Mouse (Mus musculus) midbrain, embryonic 13.5 days (tissue): ENCODE measurements around the gene Ppp1r12a. TPM values are rescaled to one million over a fixed set of nuclear protein-coding genes. Genes with fewer than 3 reads are reported as not detected.
A peak's percentile ranks its signal among the peaks of the same experiment; 100 is the strongest.

Experiments used
- ATAC-seq: fragments of 200-750 bp; cut with Nextera tagmentation; 2 replicates; pipeline ENCODE4 v1.8.0; 2017; ENCODE audit warnings: mild to moderate bottlenecking, moderate TSS enrichment, moderate library complexity
- H3K27ac ChIP-seq: fragments of 300-500 bp; sonication (generic); 2 replicates; pipeline ENCODE4 v1.5.1; 2015; ENCODE audit warnings: inconsistent platforms, mild to moderate bottlenecking, moderate library complexity
- H3K27me3 ChIP-seq: fragments of 300-500 bp; sonication (generic); 2 replicates; pipeline ENCODE4 v1.6.1; 2015; ENCODE audit warnings: mild to moderate bottlenecking, inconsistent platforms
- H3K36me3 ChIP-seq: fragments of 300-500 bp; sonication (generic); 2 replicates; pipeline ENCODE4 v1.6.1; 2015; ENCODE audit warnings: mild to moderate bottlenecking, inconsistent platforms
- H3K4me1 ChIP-seq: fragments of 300-500 bp; sonication (generic); replicated peaks from 2 replicates; pipeline ENCODE4 v1.6.1; 2015; ENCODE audit warnings: inconsistent platforms
- H3K4me2 ChIP-seq: fragments of 300-500 bp; sonication (generic); replicated peaks from 2 replicates; pipeline ENCODE4 v1.6.1; 2015; ENCODE audit warnings: moderate library complexity, mild to moderate bottlenecking, inconsistent platforms
- H3K4me3 ChIP-seq: fragments of 300-500 bp; sonication (generic); replicated peaks from 2 replicates; pipeline ENCODE4 v1.5.1; 2015; ENCODE audit warnings: mild to moderate bottlenecking, inconsistent platforms
- H3K9ac ChIP-seq: fragments of 300-500 bp; sonication (generic); replicated peaks from 2 replicates; pipeline ENCODE4 v1.6.1; 2015; ENCODE audit warnings: mild to moderate bottlenecking, inconsistent platforms
- H3K9me3 ChIP-seq: fragments of 300-500 bp; sonication (generic); 2 replicates; pipeline ENCODE4 v1.6.1; 2016; ENCODE audit warnings: mild to moderate bottlenecking, inconsistent platforms
- WGBS: fragments of 180-500 bp; shearing (Covaris S2); methylation state at CpG from one replicate; pipeline ENCODE4 v1.1.7; 2015; 5-methylcytosine and 5-hydroxymethylcytosine counted together
- polyA plus RNA-seq: library from polyadenylated mRNA; unstranded; fragments of >200 nt; fragmentation: Nextera tagmentation; extraction: Ambion mirVana; gene quantifications from 2 replicates; pipeline ENCODE4 v1.2.1, GENCODE M21; 2015

Gene Ppp1r12a
- polyA plus RNA-seq, 1 experiment from 2014 or later: 84.4 TPM

GRCm38 (mm10) chr10:108139788-108140187 lies 22.2 kb upstream of the Ppp1r12a start:
- WGBS: 79% methylated on average over 3 of the region's 3 CpGs
- no peak overlapping the region for H3K9ac ChIP-seq
- no peak overlapping the region for H3K4me3 ChIP-seq
- no peaks in the 10 kb centered on the region for H3K4me1 ChIP-seq
- no peaks in the 10 kb centered on the region for H3K9me3 ChIP-seq
- H3K27ac ChIP-seq: no peak overlapping the region
- H3K4me2 ChIP-seq: no peak overlapping the region
- H3K36me3 ChIP-seq: no peaks in the 10 kb centered on the region
- H3K27me3 ChIP-seq: no peaks in the 10 kb centered on the region
- ATAC-seq: no peak

- no peak for ATAC-seq
- H3K27ac ChIP-seq: no peak overlapping the region
- H3K27me3 ChIP-seq: no peaks in the 10 kb centered on the region
- no peaks in the 10 kb centered on the region for H3K9me3 ChIP-seq
- WGBS: 96% methylated on average over 3 of the region's 3 CpGs
- no peak overlapping the region for H3K4me2 ChIP-seq
- no peak overlapping the region for H3K9ac ChIP-seq
- H3K4me1 ChIP-seq: no peaks in the 10 kb centered on the region
- H3K4me3 ChIP-seq: no peak overlapping the region
- H3K36me3 ChIP-seq: no peaks in the 10 kb centered on the region
Observed at GRCm38 (mm10) chr10:108140742-108141141, 21.3 kb upstream of the Ppp1r12a start.

- H3K9me3 ChIP-seq: no peaks in the 10 kb centered on the region
- 86% methylated on average over 4 of the region's 4 CpGs for WGBS
- H3K27ac ChIP-seq: no peak overlapping the region
- ATAC-seq: no peak
- H3K4me3 ChIP-seq: no peak overlapping the region
- no peaks in the 10 kb centered on the region for H3K36me3 ChIP-seq
- H3K27me3 ChIP-seq: no peaks in the 10 kb centered on the region
- H3K9ac ChIP-seq: no peak overlapping the region
- H3K4me2 ChIP-seq: no peak overlapping the region
- H3K4me1 ChIP-seq: no peaks in the 10 kb centered on the region
Observed at GRCm38 (mm10) chr10:108143991-108144525, 17.9 kb upstream of the Ppp1r12a start.

GRCm38 (mm10) chr10:108145701-108146100 lies 16.3 kb upstream of the Ppp1r12a start:
- no peak overlapping the region for H3K4me2 ChIP-seq
- no peaks in the 10 kb centered on the region for H3K4me1 ChIP-seq
- no peaks in the 10 kb centered on the region for H3K27me3 ChIP-seq
- H3K9ac ChIP-seq: no peak overlapping the region
- no peak overlapping the region for H3K4me3 ChIP-seq
- no peak for ATAC-seq
- no peak overlapping the region for H3K27ac ChIP-seq
- no peaks in the 10 kb centered on the region for H3K36me3 ChIP-seq
- 81% methylated on average over 9 of the region's 9 CpGs for WGBS
- no peaks in the 10 kb centered on the region for H3K9me3 ChIP-seq

- no peaks in the 10 kb centered on the region for H3K27me3 ChIP-seq
- no peak overlapping the region for H3K4me2 ChIP-seq
- H3K9ac ChIP-seq: no peak overlapping the region
- H3K4me1 ChIP-seq: no peaks in the 10 kb centered on the region
- 86% methylated on average over 9 of the region's 9 CpGs for WGBS
- H3K36me3 ChIP-seq: no peaks in the 10 kb centered on the region
- H3K27ac ChIP-seq: no peak overlapping the region
- peaks cover 4% of the 10 kb centered on the region; the same call in 1 of the 2 replicates for H3K9me3 ChIP-seq
- no peak overlapping the region for H3K4me3 ChIP-seq
- ATAC-seq: no peak
Observed at GRCm38 (mm10) chr10:108147031-108147430, 15.0 kb upstream of the Ppp1r12a start.

GRCm38 (mm10) chr10:108153301-108153700 lies 8.7 kb upstream of the Ppp1r12a start:
- Histone ChIP-seq H3K9ac (no peak overlapping the region), H3K4me2 (no peak overlapping the region), H3K9me3 (peaks cover 4% of the 10 kb centered on the region; the same call in 1 of the 2 replicates), H3K27ac (no peak overlapping the region), H3K4me1 (no peaks in the 10 kb centered on the region), H3K27me3 (no peaks in the 10 kb centered on the region), H3K36me3 (no peaks in the 10 kb centered on the region), H3K4me3 (no peak overlapping the region)
- no peak for ATAC-seq
- WGBS: 84% methylated on average over 3 of the region's 3 CpGs

GRCm38 (mm10) chr10:108155042-108155686 lies 6.8 kb upstream of the Ppp1r12a start:
- 76% methylated on average over 21 of the region's 21 CpGs for WGBS
- ATAC-seq: 0 out of 2 replicates have a peak, but pooled peaks have one; percentile 20
- H3K27ac ChIP-seq: no peak overlapping the region

GRCm38 (mm10) chr10:108155687-108156067 lies 6.3 kb upstream of the Ppp1r12a start:
- ATAC-seq: no peak
- H3K9ac ChIP-seq: no peak overlapping the region
- H3K4me2 ChIP-seq: no peak overlapping the region
- no peak overlapping the region for H3K27ac ChIP-seq
- no peak overlapping the region for H3K4me3 ChIP-seq
- peaks cover under 1% of the 10 kb centered on the region; the same call in 1 of the 2 replicates for H3K4me1 ChIP-seq
- 91% methylated on average over 7 of the region's 7 CpGs for WGBS
- H3K36me3 ChIP-seq: no peaks in the 10 kb centered on the region
- peaks cover 4% of the 10 kb centered on the region; the same call in 1 of the 2 replicates for H3K9me3 ChIP-seq
- no peaks in the 10 kb centered on the region for H3K27me3 ChIP-seq

More at GRCm38 (mm10) chr10:108155042-108155686, 6.8 kb upstream of the Ppp1r12a start:
- Histone ChIP-seq H3K4me3 (no peak overlapping the region), H3K27me3 (no peaks in the 10 kb centered on the region), H3K9ac (no peak overlapping the region), H3K36me3 (no peaks in the 10 kb centered on the region), H3K4me2 (no peak overlapping the region), H3K9me3 (peaks cover 4% of the 10 kb centered on the region; the same call in 1 of the 2 replicates), H3K4me1 (no peaks in the 10 kb centered on the region)

- peaks cover 5% of the 10 kb centered on the region for H3K4me1 ChIP-seq
- no peak overlapping the region for H3K4me2 ChIP-seq
- WGBS: 93% methylated on average over 3 of the region's 3 CpGs
- no peak for ATAC-seq
- H3K36me3 ChIP-seq: no peaks in the 10 kb centered on the region
- no peaks in the 10 kb centered on the region for H3K27me3 ChIP-seq
- peaks cover 4% of the 10 kb centered on the region; the same call in 1 of the 2 replicates for H3K9me3 ChIP-seq
- H3K27ac ChIP-seq: no peak overlapping the region
- H3K4me3 ChIP-seq: no peak overlapping the region
- no peak overlapping the region for H3K9ac ChIP-seq
Observed at GRCm38 (mm10) chr10:108156128-108156527, 5.9 kb upstream of the Ppp1r12a start.

GRCm38 (mm10) chr10:108159002-108159401 lies 3.0 kb upstream of the Ppp1r12a start:
- no peaks in the 10 kb centered on the region for H3K27me3 ChIP-seq
- no peak overlapping the region for H3K27ac ChIP-seq
- H3K9ac ChIP-seq: no peak overlapping the region
- H3K36me3 ChIP-seq: no peaks in the 10 kb centered on the region
- no peak overlapping the region for H3K4me2 ChIP-seq
- H3K4me1 ChIP-seq: peaks cover 12% of the 10 kb centered on the region
- ATAC-seq: no peak
- WGBS: 92% methylated on average over 14 of the region's 14 CpGs
- H3K4me3 ChIP-seq: no peak overlapping the region
- no peaks in the 10 kb centered on the region for H3K9me3 ChIP-seq

- peak; percentile 78 for ATAC-seq
- under 1% methylated on average over 68 of the region's 79 CpGs for WGBS
- peak overlapping the region; percentile 75 for H3K4me2 ChIP-seq
- no peaks in the 10 kb centered on the region for H3K9me3 ChIP-seq
- H3K36me3 ChIP-seq: no peaks in the 10 kb centered on the region
- peak overlapping the region; percentile 99 for H3K4me3 ChIP-seq
- H3K9ac ChIP-seq: peak overlapping the region; percentile 99
- H3K27ac ChIP-seq: peak overlapping the region; percentile 99
- H3K27me3 ChIP-seq: no peaks in the 10 kb centered on the region
- H3K4me1 ChIP-seq: peaks cover 34% of the 10 kb centered on the region
Observed at GRCm38 (mm10) chr10:108162297-108163020, 466 bp downstream of the Ppp1r12a start.

GRCm38 (mm10) chr10:108163021-108163410 lies 1.0 kb downstream of the Ppp1r12a start:
- peak overlapping the region; percentile 99 for H3K9ac ChIP-seq
- WGBS: 0% methylated on average over 12 of the region's 12 CpGs
- H3K36me3 ChIP-seq: no peaks in the 10 kb centered on the region
- H3K27me3 ChIP-seq: no peaks in the 10 kb centered on the region
- peak overlapping the region; percentile 99 for H3K4me3 ChIP-seq
- H3K9me3 ChIP-seq: no peaks in the 10 kb centered on the region
- peaks cover 34% of the 10 kb centered on the region for H3K4me1 ChIP-seq
- H3K27ac ChIP-seq: peak overlapping the region; percentile 99
- ATAC-seq: no peak
- H3K4me2 ChIP-seq: peak overlapping the region; percentile 75
